Mouse (Mus musculus) brain, embryonic 14.5 days (tissue): ENCODE data around the gene Akap7.

Experiments
- CTCF ChIP-seq: fragments of 200-500 bp; IDR thresholded peaks from 2 replicates; pipeline ENCODE4 v1.5.1; 2012; ENCODE audit warnings: inconsistent platforms, mild to moderate bottlenecking, moderate library complexity, borderline replicate concordance; ENCODE audit not compliant: insufficient read depth, insufficient read length; ENCODE audit errors: extremely low read depth
- POLR2A ChIP-seq: fragments of 200-500 bp; IDR thresholded peaks from 2 replicates; pipeline ENCODE4 v1.6.1; 2012; ENCODE audit warnings: mild to moderate bottlenecking, inconsistent platforms, borderline replicate concordance; ENCODE audit not compliant: poor library complexity, insufficient read depth, insufficient read length, severe bottlenecking; ENCODE audit errors: extremely low read depth

DNA sequence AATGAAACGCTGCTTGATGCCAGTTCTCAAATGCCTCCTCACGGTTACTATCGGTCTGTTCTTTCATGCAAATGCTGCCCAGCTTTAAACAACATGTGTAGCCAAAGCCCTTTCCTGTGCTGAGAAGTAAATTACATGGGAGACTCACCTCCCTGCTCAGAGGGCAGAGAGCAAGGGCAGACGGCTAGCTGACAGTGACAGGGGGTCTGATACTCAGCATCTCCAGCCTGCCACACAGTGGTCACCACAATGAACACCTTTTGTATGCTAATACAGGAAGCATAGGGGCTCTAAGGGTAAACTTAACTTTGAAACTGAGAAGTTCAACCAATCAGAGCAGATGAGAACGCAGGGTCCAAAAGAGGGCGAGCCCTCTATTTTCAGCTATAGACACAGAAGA is 99.8 kb downstream of the Akap7 start:
- peak; percentile 25; the same call in 1 of the 2 replicates for TF ChIP-seq CTCF
- no peak for TF ChIP-seq POLR2A
